Mouse (Mus musculus) megakaryocyte progenitor cell, adult 5-6 weeks (primary cell): ENCODE data around the gene Notch4. TPM values are rescaled to one million over a fixed set of nuclear protein-coding genes. Genes with fewer than 3 reads are reported as not detected.

Experiments
- ATAC-seq: replicated peaks from 2 replicates; pipeline ENCODE4 v1.8.0; 2016; ENCODE audit warnings: mild to moderate bottlenecking, moderate TSS enrichment, inconsistent platforms; ENCODE audit not compliant: poor library complexity
- total RNA-seq, 2 experiments: library from RNA; stranded (forward) in 1 of 2; stranded (reverse) in 1 of 2; fragments of 157-497, 149-512 nt in 1 of 2; fragments of 200-1000 nt in 1 of 2; gene quantifications; 2 replicates each; pipeline versions ENCODE4 v1.2.3 to v1.2.4; 2015 to 2017

Notch4 gene
- total RNA-seq, 2 experiments from 2014 or later: under 0.01 to 0.39 TPM

DNA sequence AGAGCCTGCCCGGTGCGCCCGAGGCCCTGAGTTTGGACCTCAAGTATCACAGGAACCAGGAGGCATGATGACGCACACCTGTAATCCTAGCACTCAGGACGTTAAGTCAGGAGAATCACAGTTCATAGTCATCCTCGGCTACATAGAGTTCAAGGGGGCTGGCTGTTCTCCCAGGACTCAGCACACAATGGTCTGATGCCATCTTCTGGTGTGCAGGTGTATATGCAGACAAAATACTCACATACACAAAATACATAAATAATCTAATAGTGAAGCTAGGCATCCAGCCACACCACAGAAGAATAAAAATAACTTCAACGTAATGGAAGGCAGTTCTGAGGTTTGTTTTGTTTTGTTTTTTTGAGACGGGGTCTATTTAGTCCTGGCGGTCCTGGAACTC lies 59.1 kb downstream of the Notch4 start:
- no peak for ATAC-seq

DNA sequence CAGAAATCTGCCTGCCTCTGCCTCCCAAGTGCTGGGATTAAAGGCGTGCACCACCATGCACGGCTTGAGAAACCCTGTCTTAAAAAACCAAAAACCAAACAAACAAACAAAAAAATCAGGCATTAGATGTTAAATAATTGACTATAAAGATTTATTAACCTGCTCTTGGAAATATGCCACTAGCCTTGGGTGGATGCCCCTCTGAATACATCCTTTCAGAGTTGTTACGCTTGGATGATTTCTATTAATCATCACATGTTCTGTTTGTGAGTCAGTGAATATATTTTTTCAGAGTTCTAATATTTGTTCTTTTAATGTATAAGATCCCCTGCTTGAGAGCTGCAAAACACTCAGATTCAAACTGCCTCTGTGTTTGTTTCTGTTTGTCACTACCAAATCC lies 60.9 kb downstream of the Notch4 start:
- no peak for ATAC-seq

DNA sequence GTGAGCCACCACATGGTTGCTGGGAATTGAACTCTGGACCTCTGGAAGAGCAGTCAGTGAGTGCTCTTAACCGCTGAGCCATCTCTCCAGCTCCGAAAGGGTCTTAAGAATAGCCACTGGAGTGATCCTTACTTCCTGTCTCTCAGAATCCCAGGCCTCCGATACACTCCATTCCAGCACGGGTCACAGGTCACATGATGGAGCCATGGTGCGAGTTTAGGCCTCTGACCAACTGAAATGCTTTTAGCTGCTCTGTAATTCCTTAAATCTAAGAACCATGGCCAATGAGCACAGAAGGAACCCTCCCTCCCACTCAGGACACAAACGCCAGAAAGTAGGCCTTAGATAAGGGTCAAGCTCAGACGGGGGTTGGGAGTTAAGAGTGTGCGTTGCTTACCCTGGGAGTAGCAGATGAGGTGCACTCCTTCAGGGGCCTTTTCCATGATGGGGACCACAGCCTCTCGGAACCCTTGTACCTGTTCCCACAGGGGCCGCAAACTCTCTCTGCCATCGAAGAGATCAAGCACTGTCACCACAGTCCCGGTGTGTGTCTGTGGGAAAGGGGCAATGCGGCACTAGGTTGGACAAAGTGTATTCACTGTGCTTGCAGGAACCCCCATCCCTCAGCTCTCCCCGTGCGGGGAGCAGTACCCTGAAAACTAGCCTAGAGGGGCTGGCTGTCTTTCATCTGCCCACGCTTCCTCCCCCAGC lies 62.1 kb downstream of the Notch4 start:
- ATAC-seq: no peak

- ATAC-seq: peak; percentile 47
These were observed 62.7 kb downstream of the Notch4 start for GRCm38 (mm10) chr17:34626773-34627092.

- ATAC-seq: peak; percentile 72
These were observed 63.2 kb downstream of the Notch4 start for GRCm38 (mm10) chr17:34627093-34627942.

DNA sequence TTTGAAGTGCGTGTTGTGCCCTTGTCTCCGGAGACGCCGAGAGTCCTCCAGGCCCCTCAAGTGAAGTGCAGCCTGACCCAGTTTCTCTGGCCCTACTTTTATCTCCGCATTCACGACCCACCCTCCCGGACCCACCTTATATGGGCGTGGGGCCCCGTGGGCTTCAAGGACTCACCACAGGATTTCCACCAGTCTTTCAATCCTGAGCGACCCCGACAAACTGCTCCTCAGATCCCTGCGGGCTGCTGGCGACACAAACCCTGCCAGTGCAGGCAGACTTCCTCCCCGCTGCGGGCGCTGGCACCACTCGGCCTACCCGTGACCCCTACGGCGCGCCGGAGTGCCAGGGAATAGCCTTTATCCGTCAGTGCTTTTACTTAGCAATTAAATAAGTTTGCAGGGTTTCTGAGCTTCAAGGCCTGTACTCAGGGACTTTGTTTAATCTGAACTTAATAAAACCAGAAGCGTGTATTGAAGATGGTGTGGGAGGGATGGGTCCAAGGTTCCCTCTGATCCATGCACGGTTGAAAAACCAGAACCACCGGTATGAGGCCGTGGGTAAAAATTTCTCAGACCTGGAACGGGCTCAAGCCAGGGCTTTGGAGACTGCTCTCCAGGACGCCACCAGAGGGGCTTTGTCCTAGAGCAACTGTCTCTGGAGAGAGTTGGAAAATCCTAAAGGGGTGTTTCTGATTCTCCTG lies 64.0 kb downstream of the Notch4 start, which contains the start of gene Ppt2:
Gene Ppt2, minus strand, starts transcription at position 568 of the 701 bp plus-strand sequence.
- ATAC-seq: no peak

DNA sequence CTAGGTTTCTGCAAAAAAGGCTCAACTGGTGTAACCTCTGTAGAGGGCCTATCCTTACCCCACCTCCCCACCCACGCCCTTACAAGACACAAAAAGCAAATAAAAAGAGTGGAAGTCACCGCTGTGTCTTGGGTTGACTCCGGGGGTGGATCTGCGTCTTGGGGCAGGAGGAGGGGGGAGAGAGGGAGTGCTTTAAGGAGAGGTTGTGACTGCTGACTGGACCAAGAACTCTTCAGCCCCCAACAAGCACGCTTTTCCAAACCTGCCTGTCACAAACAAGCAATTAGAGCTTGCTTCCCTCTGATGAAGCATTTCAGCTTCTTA lies 64.5 kb downstream of the Notch4 start:
- no peak for ATAC-seq

DNA sequence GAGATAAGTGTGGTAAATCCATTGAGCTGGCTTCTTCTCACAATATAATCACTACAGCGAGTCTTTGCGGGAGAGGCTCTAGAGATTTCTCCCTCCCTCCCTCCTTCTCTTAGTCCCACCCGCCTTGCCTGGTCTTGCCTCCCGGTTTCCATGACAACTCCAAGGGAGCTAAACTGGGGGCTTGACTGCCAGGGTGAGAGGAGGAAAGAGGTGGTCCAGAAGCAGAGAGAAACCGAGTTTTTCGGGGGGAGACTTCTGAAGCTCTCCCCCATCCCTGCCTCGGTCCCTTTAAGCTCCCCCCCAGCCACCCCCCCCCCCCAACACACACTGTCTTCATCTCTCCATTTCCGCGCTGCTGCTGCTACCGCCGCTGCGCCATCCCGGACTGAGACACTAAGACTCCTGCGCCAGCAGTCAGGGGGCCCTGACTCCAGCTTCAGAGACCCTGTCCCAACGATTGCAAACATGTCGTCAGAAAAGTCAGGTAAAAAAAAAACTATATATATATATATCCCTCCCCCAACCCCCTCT lies 65.2 kb downstream of the Notch4 start, which contains the start of gene Prrt1:
Gene Prrt1, plus strand, starts transcription at position 313 of the 531 bp plus-strand sequence.
- no peak for ATAC-seq

- ATAC-seq: no peak
These were observed 65.9 kb downstream of the Notch4 start for GRCm38 (mm10) chr17:34629796-34630603.

- no peak for ATAC-seq
These were observed 66.8 kb downstream of the Notch4 start for GRCm38 (mm10) chr17:34630761-34631301.

DNA sequence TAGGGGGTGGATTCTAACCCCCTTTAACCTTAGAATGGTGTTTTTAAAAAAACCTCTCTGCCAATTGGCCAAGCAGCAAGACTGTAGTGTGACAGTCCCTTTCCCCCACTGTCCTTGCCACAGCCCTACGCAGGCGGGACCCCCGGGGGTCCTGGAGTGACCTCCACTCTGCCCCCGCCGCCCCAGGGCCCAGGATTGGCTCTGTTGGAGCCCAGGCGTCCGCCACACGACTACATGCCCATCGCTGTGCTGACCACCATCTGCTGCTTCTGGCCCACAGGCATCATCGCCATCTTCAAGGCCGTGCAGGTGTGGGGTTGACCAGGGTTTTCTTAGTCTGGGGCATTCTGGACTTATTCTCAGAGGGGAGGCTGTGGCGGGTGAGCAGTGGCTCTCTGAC lies 67.6 kb downstream of the Notch4 start:
- ATAC-seq: no peak

DNA sequence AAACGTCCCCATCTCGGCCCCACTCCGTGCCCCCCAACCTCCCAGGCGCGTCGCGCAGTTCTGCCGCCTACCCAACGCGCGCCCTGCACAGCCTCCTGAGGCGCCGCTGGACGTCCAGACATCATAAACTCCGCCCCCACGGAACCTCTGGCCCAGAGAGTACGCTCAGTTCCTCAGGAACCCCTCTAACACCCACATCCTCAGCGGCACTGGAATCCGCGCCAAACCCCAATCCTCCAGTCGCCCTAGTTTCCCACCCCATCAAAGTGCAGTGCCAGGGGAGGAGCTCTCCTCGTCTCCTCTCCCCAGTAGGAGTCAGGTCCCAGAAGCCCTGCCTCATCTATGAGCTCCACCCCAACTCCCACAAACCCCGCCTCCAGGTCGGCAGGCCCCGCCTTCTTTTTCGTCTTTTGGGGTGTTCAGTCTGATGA lies 68.2 kb downstream of the Notch4 start:
- ATAC-seq: peak; percentile 83

DNA sequence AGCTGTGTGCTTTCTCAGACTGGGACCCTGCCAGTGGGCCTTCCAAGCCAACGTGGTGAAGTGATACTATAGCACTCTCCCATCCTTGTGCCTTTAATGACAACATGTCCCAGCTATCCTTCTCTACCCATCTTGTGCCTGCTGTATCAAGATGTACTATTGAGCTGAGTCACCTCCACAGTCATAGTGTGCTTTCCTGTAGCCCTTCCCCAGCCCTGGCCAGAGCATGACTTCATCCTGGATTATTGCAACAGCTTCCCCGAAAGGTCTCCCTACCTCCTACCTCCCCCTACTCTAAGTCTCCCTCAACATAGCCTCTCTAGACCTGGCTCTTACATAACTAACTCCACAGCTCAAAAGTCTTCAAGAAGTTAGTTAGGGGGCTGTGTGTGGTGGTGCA lies 71.6 kb downstream of the Notch4 start:
- ATAC-seq: no peak

DNA sequence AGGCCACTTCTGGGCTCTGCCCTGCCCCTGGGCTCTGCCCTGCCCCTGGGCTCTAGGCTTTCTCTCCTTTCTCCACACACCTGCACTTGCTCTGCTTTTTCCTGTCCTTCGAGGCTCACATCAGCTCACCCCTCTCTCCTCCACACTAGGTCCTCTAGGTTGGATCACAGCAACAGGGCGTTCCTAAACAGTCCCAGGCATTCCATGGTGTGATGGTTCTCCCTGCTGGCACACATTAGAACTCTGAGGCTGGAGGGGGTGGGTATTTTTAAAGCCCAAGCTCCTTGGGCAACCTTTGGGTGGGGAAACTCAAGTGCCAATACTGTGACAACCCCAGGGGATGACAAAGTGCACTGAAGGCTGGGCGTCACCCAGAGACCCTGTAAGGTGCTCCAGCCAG lies 73.4 kb downstream of the Notch4 start:
- no peak for ATAC-seq

Other genes with a start within 250 kb of the Notch4 start
- gene H2-Eb2, start 238.6 kb upstream of the Notch4 start, total RNA-seq (2015): 0.02 TPM in 1 of 2 replicates, not detected in the other
- not detected in 2 replicates for gene H2-Eb2, start 238.6 kb upstream of the Notch4 start, total RNA-seq (2017)
- not detected in 2 replicates for gene Btnl2, start 209.4 kb upstream of the Notch4 start, total RNA-seq (2015)
- not detected in 2 replicates for gene Btnl2, start 209.4 kb upstream of the Notch4 start, total RNA-seq (2017)
- gene Btnl1, start 187.1 kb upstream of the Notch4 start, total RNA-seq (2015): not detected in 2 replicates
- not detected in 2 replicates for gene Btnl1, start 187.1 kb upstream of the Notch4 start, total RNA-seq (2017)
- gene BC051142, start 165.4 kb upstream of the Notch4 start, total RNA-seq (2015): 1.7 and 4.5 TPM in 2 replicates
- 1.0 and 2.4 TPM in 2 replicates for gene BC051142, start 165.4 kb upstream of the Notch4 start, total RNA-seq (2017)
- gene Btnl4, start 87.0 kb upstream of the Notch4 start, total RNA-seq (2015): not detected in 2 replicates
- gene Btnl4, start 87.0 kb upstream of the Notch4 start, total RNA-seq (2017): not detected in 2 replicates
- gene Btnl6, start 46.9 kb upstream of the Notch4 start, total RNA-seq (2015): not detected in 2 replicates
- not detected in 2 replicates for gene Btnl6, start 46.9 kb upstream of the Notch4 start, total RNA-seq (2017)
- gene Gpsm3, start 25.5 kb downstream of the Notch4 start, total RNA-seq (2015): 63.4 and 69.0 TPM in 2 replicates
- 14.5 and 20.2 TPM in 2 replicates for gene Gpsm3, start 25.5 kb downstream of the Notch4 start, total RNA-seq (2017)
- gene Pbx2, start 27.0 kb downstream of the Notch4 start, total RNA-seq (2015): 17.0 and 20.6 TPM in 2 replicates
- gene Pbx2, start 27.0 kb downstream of the Notch4 start, total RNA-seq (2017): 24.9 and 26.7 TPM in 2 replicates
- gene Ager, start 33.6 kb downstream of the Notch4 start, total RNA-seq (2015): 1.5 and 2.6 TPM in 2 replicates
- 0.24 and 3.0 TPM in 2 replicates for gene Ager, start 33.6 kb downstream of the Notch4 start, total RNA-seq (2017)
- gene Rnf5, start 39.4 kb downstream of the Notch4 start, total RNA-seq (2015): 50.6 and 51.6 TPM in 2 replicates
- gene Rnf5, start 39.4 kb downstream of the Notch4 start, total RNA-seq (2017): 17.7 and 18.5 TPM in 2 replicates
- 25.7 and 33.6 TPM in 2 replicates for gene Agpat1, start 40.0 kb downstream of the Notch4 start, total RNA-seq (2015)
- gene Agpat1, start 40.0 kb downstream of the Notch4 start, total RNA-seq (2017): 20.2 and 24.9 TPM in 2 replicates
- gene Egfl8, start 51.7 kb downstream of the Notch4 start, total RNA-seq (2015): 0.47 and 1.1 TPM in 2 replicates
- gene Egfl8, start 51.7 kb downstream of the Notch4 start, total RNA-seq (2017): 0.92 and 2.2 TPM in 2 replicates
- 26.5 and 33.5 TPM in 2 replicates for gene Ppt2, start 64.2 kb downstream of the Notch4 start, total RNA-seq (2015)
- gene Ppt2, start 64.2 kb downstream of the Notch4 start, total RNA-seq (2017): 15.3 and 19.7 TPM in 2 replicates
- 0.17 and 0.34 TPM in 2 replicates for gene Prrt1, start 65.3 kb downstream of the Notch4 start, total RNA-seq (2015)
- not detected in 2 replicates for gene Prrt1, start 65.3 kb downstream of the Notch4 start, total RNA-seq (2017)
- 3.8 and 4.1 TPM in 2 replicates for gene Fkbpl, start 80.5 kb downstream of the Notch4 start, total RNA-seq (2015)
- 17.7 and 40.0 TPM in 2 replicates for gene Fkbpl, start 80.5 kb downstream of the Notch4 start, total RNA-seq (2017)
- gene Atf6b, start 82.9 kb downstream of the Notch4 start, total RNA-seq (2015): 25.5 and 27.8 TPM in 2 replicates
- gene Atf6b, start 82.9 kb downstream of the Notch4 start, total RNA-seq (2017): 24.3 and 30.2 TPM in 2 replicates
- gene Tnxb, start 106.3 kb downstream of the Notch4 start, total RNA-seq (2015): not detected in 2 replicates
- not detected in 2 replicates for gene Tnxb, start 106.3 kb downstream of the Notch4 start, total RNA-seq (2017)
- 0.12 and 0.27 TPM in 2 replicates for gene C4b, start 179.6 kb downstream of the Notch4 start, total RNA-seq (2015)
- 0.03 and 0.12 TPM in 2 replicates for gene C4b, start 179.6 kb downstream of the Notch4 start, total RNA-seq (2017)
- not detected in 2 replicates for gene Cyp21a1, start 240.3 kb downstream of the Notch4 start, total RNA-seq (2015)
- gene Cyp21a1, start 240.3 kb downstream of the Notch4 start, total RNA-seq (2017): not detected in 2 replicates